Mouse (Mus musculus) embryonic facial prominence, embryonic 12.5 days (tissue): Measurements from ENCODE around the gene Rpl10a. TPM values are rescaled to one million over a fixed set of nuclear protein-coding genes. Genes with fewer than 3 reads are reported as not detected.

Experiments used
- ATAC-seq: fragments of 200-750 bp; cut with Nextera tagmentation; 2 replicates; pipeline ENCODE4 v1.8.0; 2017; ENCODE audit not compliant: insufficient number of reproducible peaks, insufficient read depth, low FRiP score, low TSS enrichment
- H3K27ac ChIP-seq: fragments of 300-500 bp; sonication (generic); 2 replicates; pipeline ENCODE4 v1.5.1; 2016; ENCODE audit warnings: mild to moderate bottlenecking
- H3K27me3 ChIP-seq: fragments of 300-500 bp; sonication (generic); 2 replicates; pipeline ENCODE4 v1.6.1; 2016; ENCODE audit warnings: mild to moderate bottlenecking, moderate library complexity
- H3K36me3 ChIP-seq: fragments of 300-500 bp; sonication (generic); 2 replicates; pipeline ENCODE4 v1.6.1; 2016; ENCODE audit warnings: mild to moderate bottlenecking
- H3K4me1 ChIP-seq: fragments of 300-500 bp; sonication (generic); 2 replicates; pipeline ENCODE4 v1.6.1; 2016
- H3K4me2 ChIP-seq: fragments of 300-500 bp; sonication (generic); replicated peaks from 2 replicates; pipeline ENCODE4 v1.6.1; 2016; ENCODE audit warnings: mild to moderate bottlenecking, moderate library complexity
- H3K4me3 ChIP-seq: fragments of 300-500 bp; sonication (generic); 2 replicates; pipeline ENCODE4 v1.5.1; 2016; ENCODE audit warnings: mild to moderate bottlenecking
- H3K9ac ChIP-seq: fragments of 300-500 bp; sonication (generic); 2 replicates; pipeline ENCODE4 v1.6.1; 2016; ENCODE audit warnings: mild to moderate bottlenecking, moderate library complexity
- H3K9me3 ChIP-seq: fragments of 300-500 bp; sonication (generic); 2 replicates; pipeline ENCODE4 v1.6.1; 2016; ENCODE audit warnings: mild to moderate bottlenecking, moderate library complexity
- WGBS: fragments of 180-500 bp; shearing (Covaris S2); methylation state at CpG from one replicate; pipeline ENCODE4 v1.1.7; 2016; 5-methylcytosine and 5-hydroxymethylcytosine counted together
- polyA plus RNA-seq: library from polyadenylated mRNA; unstranded; fragments of >200 nt; fragmentation: Nextera tagmentation; extraction: Ambion mirVana; gene quantifications from 2 replicates; pipeline ENCODE4 v1.2.1, GENCODE M21; 2016

Gene Rpl10a
- polyA plus RNA-seq, 1 experiment from 2014 or later = 496 TPM

DNA sequence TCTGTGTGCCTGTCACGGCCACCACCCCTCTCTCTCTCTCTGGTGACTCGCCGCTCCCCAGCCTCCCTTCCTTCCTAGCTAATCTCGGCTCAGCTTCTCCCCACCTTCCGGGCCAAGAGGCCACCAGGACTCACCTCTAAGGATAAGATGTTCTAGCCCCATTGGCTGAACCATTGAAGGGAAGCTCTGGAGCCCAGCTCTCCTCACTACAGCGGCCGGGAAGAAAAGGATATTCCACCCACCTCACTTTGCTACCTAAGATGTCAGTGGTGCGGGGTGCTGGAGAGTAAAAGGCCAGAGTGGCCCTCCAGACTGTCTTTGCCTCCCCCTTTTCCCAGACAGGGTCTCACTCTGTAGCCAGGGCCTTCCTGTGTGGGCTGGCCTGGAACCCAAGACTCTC is 36.9 kb downstream of the Rpl10a start, which contains the start of gene Tulp1:
TSS of gene Tulp1 (minus strand) at position 101 of the 400 bp plus-strand sequence.
- 40% methylated on average over 8 of the region's 8 CpGs for WGBS
- H3K27me3 ChIP-seq = peaks cover 43% of the 10 kb centered on the region
- H3K9ac ChIP-seq = peak within 1 kb of the TSS; percentile 49
- ATAC-seq = no peak
- H3K9me3 ChIP-seq = no peaks in the 10 kb centered on the region
- no peak within 1 kb of the TSS for H3K27ac ChIP-seq
- peak within 1 kb of the TSS; percentile 32 for H3K4me3 ChIP-seq
- H3K4me1 ChIP-seq = peaks cover 28% of the 10 kb centered on the region
- H3K36me3 ChIP-seq = no peaks in the 10 kb centered on the region
- peak within 1 kb of the TSS; percentile 57 for H3K4me2 ChIP-seq

DNA sequence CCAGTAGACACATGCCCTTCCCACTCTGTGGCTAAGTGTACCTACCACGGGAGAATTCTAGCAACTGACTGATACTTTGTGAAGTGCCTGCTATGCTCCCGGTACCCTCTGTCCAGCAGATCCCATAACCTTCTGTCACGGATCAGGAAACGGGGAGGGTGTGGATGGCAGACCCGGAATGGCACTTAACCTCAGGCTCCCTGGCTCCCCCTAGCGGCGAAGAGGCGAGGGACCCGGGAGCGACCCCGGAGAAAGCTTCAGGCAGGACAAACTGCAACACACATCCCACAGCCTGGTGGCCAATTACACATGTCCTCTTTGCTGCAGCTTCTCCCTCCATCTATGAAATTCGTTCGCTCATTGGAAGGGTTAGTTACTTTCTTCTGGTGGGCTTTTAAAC is 40.2 kb downstream of the Rpl10a start:
- peaks cover 28% of the 10 kb centered on the region for H3K27me3 ChIP-seq
- H3K4me2 ChIP-seq = no peak overlapping the region
- ATAC-seq = no peak
- H3K36me3 ChIP-seq = no peaks in the 10 kb centered on the region
- no peak overlapping the region for H3K27ac ChIP-seq
- H3K4me1 ChIP-seq = peaks cover 15% of the 10 kb centered on the region
- no peaks in the 10 kb centered on the region for H3K9me3 ChIP-seq
- WGBS = 4% methylated on average over 13 of the region's 13 CpGs
- no peak overlapping the region for H3K9ac ChIP-seq
- no peak overlapping the region for H3K4me3 ChIP-seq

DNA sequence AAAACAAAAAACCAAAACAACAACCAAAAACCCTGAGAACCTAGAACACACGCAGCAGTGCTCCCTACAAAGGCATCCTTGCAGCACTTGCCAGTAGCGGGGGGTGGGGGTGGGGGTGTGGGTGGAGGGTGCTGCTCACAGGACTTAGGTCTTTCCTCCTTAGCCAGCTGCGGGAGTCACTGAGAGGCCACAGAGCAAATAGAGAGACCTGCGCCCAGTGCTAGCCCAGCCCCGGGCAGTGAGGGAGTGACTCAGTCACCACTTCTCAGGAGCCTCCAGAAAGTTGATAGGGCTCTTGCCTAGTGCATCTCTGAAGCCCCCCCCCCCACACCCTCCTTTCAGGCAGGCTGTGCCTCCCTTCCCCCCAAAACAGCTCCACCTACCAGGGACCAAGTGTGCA is 40.8 kb downstream of the Rpl10a start:
- no peak overlapping the region for H3K4me2 ChIP-seq
- WGBS = 81% methylated on average over 5 of the region's 5 CpGs
- no peak for ATAC-seq

DNA sequence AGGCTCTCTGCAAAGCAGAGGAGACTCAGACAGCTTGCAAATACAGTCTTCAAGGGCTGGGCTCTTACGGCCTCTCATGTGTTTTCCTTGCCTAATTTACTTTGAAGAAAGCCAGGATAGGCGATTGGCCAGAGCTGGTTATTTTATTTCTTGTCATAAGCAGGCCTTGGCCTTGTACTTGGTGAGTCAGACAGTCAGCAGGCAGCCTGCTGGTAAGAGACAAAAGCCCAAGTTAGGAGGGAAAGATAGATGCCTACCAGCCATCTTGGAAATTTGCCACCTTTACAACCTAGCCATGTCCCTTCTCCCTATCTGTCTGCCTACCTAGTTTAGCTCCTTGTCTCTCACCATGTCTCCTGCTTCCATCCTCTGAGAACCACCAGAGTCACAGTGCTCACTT is 43.0 kb downstream of the Rpl10a start:
- 62% methylated on average over 2 of the region's 2 CpGs for WGBS

More for the DNA sequence above, 40.8 kb downstream of the Rpl10a start:
- no peaks in the 10 kb centered on the region for H3K36me3 ChIP-seq
- H3K4me1 ChIP-seq = peaks cover 9% of the 10 kb centered on the region
- no peaks in the 10 kb centered on the region for H3K9me3 ChIP-seq
- peaks cover 25% of the 10 kb centered on the region for H3K27me3 ChIP-seq
- H3K27ac ChIP-seq = no peak overlapping the region
- no peak overlapping the region for H3K9ac ChIP-seq
- no peak overlapping the region for H3K4me3 ChIP-seq

DNA sequence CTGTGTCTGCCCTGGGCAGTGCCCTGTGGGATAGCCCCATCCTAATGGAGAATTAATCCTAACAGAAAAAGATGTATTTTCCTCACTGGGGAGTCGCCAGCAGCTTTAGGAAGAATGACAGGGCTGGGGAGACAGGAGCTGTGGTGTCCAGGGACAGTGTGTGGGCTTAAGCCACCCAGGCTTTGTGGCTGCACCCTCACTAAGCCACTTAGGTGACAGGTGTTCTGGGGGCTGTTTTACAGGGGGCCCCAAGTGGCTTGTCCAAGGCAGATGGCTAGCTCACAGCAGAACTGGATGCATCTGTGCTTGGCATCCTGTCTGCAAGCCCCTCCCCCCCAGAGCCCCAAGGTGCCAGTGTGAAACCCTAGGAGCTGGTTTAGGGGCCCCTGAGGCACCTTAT is 43.7 kb downstream of the Rpl10a start:
- no peak overlapping the region for H3K4me3 ChIP-seq
- no peak overlapping the region for H3K27ac ChIP-seq
- H3K27me3 ChIP-seq = peaks cover 24% of the 10 kb centered on the region
- H3K4me1 ChIP-seq = peaks cover 4% of the 10 kb centered on the region; the same call in 1 of the 2 replicates
- H3K9me3 ChIP-seq = no peaks in the 10 kb centered on the region
- ATAC-seq = no peak
- H3K36me3 ChIP-seq = no peaks in the 10 kb centered on the region
- H3K9ac ChIP-seq = no peak overlapping the region
- 73% methylated on average over 1 of the region's 1 CpGs for WGBS
- no peak overlapping the region for H3K4me2 ChIP-seq

More for the DNA sequence above, 43.0 kb downstream of the Rpl10a start:
- Histone ChIP-seq H3K9me3 (no peaks in the 10 kb centered on the region), H3K4me1 (peaks cover 4% of the 10 kb centered on the region; the same call in 1 of the 2 replicates), H3K4me2 (no peak overlapping the region), H3K27ac (no peak overlapping the region; the same call in 1 of the 2 replicates), H3K4me3 (no peak overlapping the region), H3K27me3 (peaks cover 24% of the 10 kb centered on the region), H3K9ac (no peak overlapping the region), H3K36me3 (no peaks in the 10 kb centered on the region)
- ATAC-seq = no peak

DNA sequence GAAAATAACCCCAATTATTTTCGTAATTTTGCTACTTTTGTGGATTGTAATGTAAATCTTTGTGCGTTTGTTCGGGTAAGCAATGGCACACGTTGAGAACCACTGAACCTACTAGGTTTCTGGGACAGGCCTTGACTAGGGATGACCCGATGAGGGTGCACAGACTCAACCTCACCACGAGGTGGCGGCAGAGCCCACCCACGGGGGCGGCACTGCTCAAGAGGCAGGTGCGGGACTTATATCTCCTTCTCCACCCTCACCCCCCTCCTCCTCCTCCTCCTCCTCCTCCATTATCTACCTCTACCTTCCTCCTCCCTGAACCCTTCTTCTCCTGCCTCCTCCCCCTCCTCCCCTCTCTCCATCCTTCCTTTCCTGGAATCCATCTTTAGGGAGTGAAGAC is 45.5 kb downstream of the Rpl10a start:
- Histone ChIP-seq H3K36me3 (no peaks in the 10 kb centered on the region), H3K27ac (no peak overlapping the region), H3K4me1 (peaks cover 4% of the 10 kb centered on the region; the same call in 1 of the 2 replicates), H3K9ac (no peak overlapping the region), H3K9me3 (no peaks in the 10 kb centered on the region), H3K27me3 (peaks cover 24% of the 10 kb centered on the region), H3K4me2 (no peak overlapping the region), H3K4me3 (no peak overlapping the region)
- no peak for ATAC-seq
- 14% methylated on average over 10 of the region's 10 CpGs for WGBS

DNA sequence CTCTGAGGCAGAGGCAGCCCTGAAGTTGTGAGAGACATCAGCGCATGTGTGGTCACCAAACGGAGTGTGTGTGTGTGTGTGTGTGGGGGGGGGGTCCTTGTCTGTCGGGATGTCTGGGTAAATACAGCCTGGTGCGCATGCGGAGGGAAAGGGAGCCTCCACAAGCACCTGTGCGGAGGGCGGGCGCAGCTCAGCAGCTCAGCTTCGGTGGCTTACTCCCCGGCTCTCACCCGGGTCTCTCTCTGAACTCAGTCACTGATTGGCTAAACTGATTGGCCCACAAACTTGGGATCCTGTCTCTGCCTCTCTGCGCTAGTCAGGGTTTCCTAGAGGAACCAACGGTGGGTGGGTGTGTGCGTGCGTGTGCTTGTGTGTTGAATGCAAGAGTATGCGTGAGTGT is 46.2 kb downstream of the Rpl10a start:
- H3K9me3 ChIP-seq = no peaks in the 10 kb centered on the region
- ATAC-seq = no peak
- no peaks in the 10 kb centered on the region for H3K36me3 ChIP-seq
- peaks cover 24% of the 10 kb centered on the region for H3K27me3 ChIP-seq
- H3K4me1 ChIP-seq = peaks cover 4% of the 10 kb centered on the region; the same call in 1 of the 2 replicates
- 0 out of 2 replicates have a peak overlapping the region, but pooled peaks have one; percentile 13 for H3K4me2 ChIP-seq
- 0 out of 2 replicates have a peak overlapping the region, but pooled peaks have one; percentile 15 for H3K9ac ChIP-seq
- 22% methylated on average over 16 of the region's 16 CpGs for WGBS
- H3K27ac ChIP-seq = no peak overlapping the region
- no peak overlapping the region for H3K4me3 ChIP-seq

DNA sequence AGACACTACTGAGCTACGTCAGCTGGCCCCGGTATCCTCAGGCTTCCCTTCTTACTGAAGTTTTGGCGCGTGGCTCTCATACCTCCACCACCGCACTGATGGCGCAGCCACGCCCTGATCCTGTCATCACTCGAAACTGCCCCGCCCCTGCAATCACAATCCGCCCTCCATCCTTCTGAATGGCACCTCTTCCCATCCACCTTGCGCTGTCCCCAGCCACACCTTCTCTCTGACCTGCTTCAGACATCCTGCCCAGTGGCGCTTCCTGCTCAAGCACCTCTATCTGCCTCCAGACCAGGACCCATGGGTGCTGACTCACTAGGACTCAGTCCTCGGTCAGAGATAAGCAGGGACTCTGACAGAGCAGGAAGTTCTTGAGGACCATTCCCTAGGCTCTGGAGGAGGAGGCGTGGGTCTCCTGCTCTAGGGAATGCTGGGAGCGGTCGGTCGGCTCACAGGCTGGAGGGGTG is 47.4 kb downstream of the Rpl10a start:
- Histone ChIP-seq H3K9ac (no peak overlapping the region), H3K4me2 (no peak overlapping the region), H3K36me3 (no peaks in the 10 kb centered on the region), H3K4me1 (peaks cover 10% of the 10 kb centered on the region; the same call in 1 of the 2 replicates), H3K27me3 (peaks cover 24% of the 10 kb centered on the region), H3K4me3 (no peak overlapping the region), H3K27ac (no peak overlapping the region), H3K9me3 (no peaks in the 10 kb centered on the region)
- WGBS = 17% methylated on average over 17 of the region's 17 CpGs
- ATAC-seq = peak; percentile 22; the same call in 1 of the 2 replicates

DNA sequence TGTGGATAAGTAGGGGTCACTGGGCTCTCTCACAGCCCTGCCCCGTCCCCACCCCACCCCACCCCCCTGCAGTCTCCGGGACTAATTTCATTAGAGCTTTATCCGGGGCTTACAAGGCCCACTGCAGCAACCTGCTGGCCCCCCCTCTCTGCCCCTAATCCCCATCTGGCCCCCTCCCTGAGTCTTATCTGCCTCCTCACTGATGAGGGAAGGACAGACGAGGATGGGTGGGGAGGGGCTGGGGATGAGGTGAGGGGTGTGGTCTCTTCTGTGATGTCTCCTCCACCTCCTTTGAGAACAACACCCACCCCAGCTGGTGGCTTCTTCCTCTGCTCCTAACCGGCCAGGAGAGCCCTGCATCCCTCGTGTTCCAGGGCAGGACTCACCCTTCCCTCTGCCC is 52.0 kb downstream of the Rpl10a start:
- ATAC-seq = no peak
- no peak overlapping the region for H3K4me3 ChIP-seq
- no peak overlapping the region for H3K9ac ChIP-seq
- no peaks in the 10 kb centered on the region for H3K9me3 ChIP-seq
- no peak overlapping the region for H3K4me2 ChIP-seq
- 4% methylated on average over 6 of the region's 6 CpGs for WGBS
- H3K27ac ChIP-seq = no peak overlapping the region
- H3K27me3 ChIP-seq = peaks cover 7% of the 10 kb centered on the region
- H3K36me3 ChIP-seq = no peaks in the 10 kb centered on the region
- 0 out of 2 replicates have a peak, but pooled peaks cover 6% of the 10 kb centered on the region for H3K4me1 ChIP-seq

Other genes with a start within 250 kb of the Rpl10a start
- gene Tcp11, start 247.8 kb upstream of the Rpl10a start, polyA plus RNA-seq = 1.7 and 1.9 TPM in 2 replicates
- gene Scube3, start 186.3 kb upstream of the Rpl10a start, polyA plus RNA-seq = 10.8 TPM in 2 replicates
- gene Zfp523, start 151.3 kb upstream of the Rpl10a start, polyA plus RNA-seq = 51.9 and 52.8 TPM in 2 replicates
- 9.0 and 9.2 TPM in 2 replicates for gene Def6, start 120.7 kb upstream of the Rpl10a start, polyA plus RNA-seq
- 2.5 and 3.2 TPM in 2 replicates for gene Ppard, start 95.8 kb upstream of the Rpl10a start, polyA plus RNA-seq
- gene Fance, start 15.0 kb upstream of the Rpl10a start, polyA plus RNA-seq = 37.0 and 38.4 TPM in 2 replicates
- gene Tead3, start 22.3 kb downstream of the Rpl10a start, polyA plus RNA-seq = 14.1 and 17.9 TPM in 2 replicates
- gene Tulp1, start 36.8 kb downstream of the Rpl10a start, polyA plus RNA-seq = 8.4 and 9.3 TPM in 2 replicates
- 33.8 and 38.8 TPM in 2 replicates for gene Fkbp5, start 189.1 kb downstream of the Rpl10a start, polyA plus RNA-seq
- not detected in 2 replicates for gene Armc12, start 202.3 kb downstream of the Rpl10a start, polyA plus RNA-seq
- not detected in 2 replicates for gene Clpsl2, start 220.9 kb downstream of the Rpl10a start, polyA plus RNA-seq
- gene Clps, start 232.3 kb downstream of the Rpl10a start, polyA plus RNA-seq = not detected in 2 replicates
- 0.60 and 0.84 TPM in 2 replicates for gene Lhfpl5, start 247.2 kb downstream of the Rpl10a start, polyA plus RNA-seq